ENCODE assay signal across 8 mouse cellular contexts in genomic region chr14:59598260-59598627, GRCm38 (mm10). TPM values are rescaled to one million over a fixed set of nuclear protein-coding genes. Genes with fewer than 3 reads are reported as not detected.
DNase-seq lines count a peak whose midpoint lies in the region; ATAC-seq and TF ChIP-seq lines count a peak whose summit lies in the region.

No protein-coding gene starts in this region.

- no peaks in the 10 kb centered on the region for H3K9me3 ChIP-seq in neural tube, embryonic 11.5 days (ENCODE audit: control insufficient read depth, low read length)
- H3K9me3 ChIP-seq in limb, embryonic 15.5 days, result no peaks in the 10 kb centered on the region
- no peaks in the 10 kb centered on the region for H3K9me3 ChIP-seq in stomach, embryonic 15.5 days

- H3K27ac ChIP-seq in cerebellum, adult 2 months (ENCODE audit: insufficient read depth, low read length), result 0 out of 2 replicates have a peak overlapping the region, but pooled peaks have one; percentile 22
- no peak overlapping the region for H3K27ac ChIP-seq in neural tube, embryonic 11.5 days (ENCODE audit: low read depth, low read length)
- H3K27ac ChIP-seq in limb, embryonic 15.5 days, result peak overlapping the region; percentile 47
- peak overlapping the region; percentile 59; the same call in 1 of the 2 replicates for H3K27ac ChIP-seq in stomach, embryonic 15.5 days

- no peak for TF ChIP-seq POLR2A in cerebellum, adult 2 months (IDR thresholded peaks at IDR 0.05; ENCODE audit: borderline replicate concordance, insufficient read depth, low read length)

- H3K4me1 ChIP-seq in cerebellum, adult 2 months (ENCODE audit: control insufficient read depth, insufficient read depth, low read length), result no peaks in the 10 kb centered on the region
- peaks cover 5% of the 10 kb centered on the region for H3K4me1 ChIP-seq in neural tube, embryonic 11.5 days (ENCODE audit: control insufficient read depth, insufficient read depth, low read length)
- peaks cover 11% of the 10 kb centered on the region for H3K4me1 ChIP-seq in limb, embryonic 15.5 days
- 0 out of 2 replicates have a peak, but pooled peaks cover 6% of the 10 kb centered on the region for H3K4me1 ChIP-seq in stomach, embryonic 15.5 days

- 2% methylated on average over 8 of the region's 8 CpGs for WGBS in cerebellum, adult 2 months
- 4% methylated on average over 8 of the region's 8 CpGs for WGBS in neural tube, embryonic 11.5 days
- WGBS in limb, embryonic 15.5 days, result 2% methylated on average over 8 of the region's 8 CpGs
- 4% methylated on average over 8 of the region's 8 CpGs for WGBS in stomach, embryonic 15.5 days

- no peak for TF ChIP-seq CTCF in cerebellum, adult 2 months (IDR thresholded peaks at IDR 0.05; ENCODE audit: borderline replicate concordance, insufficient read depth, low read depth, low read length)

- no peaks in the 10 kb centered on the region for H3K36me3 ChIP-seq in neural tube, embryonic 11.5 days (ENCODE audit: control insufficient read depth, insufficient read depth, low read length)
- peaks cover 6% of the 10 kb centered on the region; the same call in 1 of the 2 replicates for H3K36me3 ChIP-seq in limb, embryonic 15.5 days
- no peaks in the 10 kb centered on the region for H3K36me3 ChIP-seq in stomach, embryonic 15.5 days

- peak; percentile 38; the same call in 1 of the 2 replicates for ATAC-seq in neural tube, embryonic 11.5 days (ENCODE audit: insufficient read depth, low FRiP score, low TSS enrichment)
- peak; percentile 44; the same call in 1 of the 2 replicates for ATAC-seq in limb, embryonic 15.5 days (ENCODE audit: insufficient number of reproducible peaks, low FRiP score, low TSS enrichment, low read depth)
- ATAC-seq in stomach, embryonic 15.5 days (ENCODE audit: insufficient read depth, low FRiP score, low read depth), result peak; percentile 27; the same call in 1 of the 2 replicates

- H3K9ac ChIP-seq in neural tube, embryonic 11.5 days (ENCODE audit: low read length), result peak overlapping the region; percentile 81
- H3K9ac ChIP-seq in limb, embryonic 15.5 days, result peak overlapping the region; percentile 78
- H3K9ac ChIP-seq in stomach, embryonic 15.5 days, result peak overlapping the region; percentile 87; the same call in 1 of the 2 replicates

- DNase-seq in cerebellum, adult 2 months, result no peak
- no peak for DNase-seq in cerebellum, postnatal 4 days (ENCODE audit: low spot score in 2 of 2)
- no peak for DNase-seq in neural tube, embryonic 11.5 days (ENCODE audit: low spot score)
- DNase-seq in neural tube, embryonic 10.5 days (ENCODE audit: extremely low spot score, low spot score), result no peak
- DNase-seq in embryo, embryonic 9.5 days (ENCODE audit: extremely low spot score), result no peak
- DNase-seq in cerebellum, adult 11-12 months, result no peak

- H3K4me2 ChIP-seq in neural tube, embryonic 11.5 days (ENCODE audit: low read depth), result peak overlapping the region; percentile 66
- H3K4me2 ChIP-seq in limb, embryonic 15.5 days, result peak overlapping the region; percentile 76
- H3K4me2 ChIP-seq in stomach, embryonic 15.5 days, result peak overlapping the region; percentile 64

- H3K27me3 ChIP-seq in cerebellum, adult 2 months (ENCODE audit: control insufficient read depth, insufficient read depth, low read length), result no peaks in the 10 kb centered on the region
- H3K27me3 ChIP-seq in neural tube, embryonic 11.5 days (ENCODE audit: control insufficient read depth, insufficient read depth, low read length), result no peaks in the 10 kb centered on the region
- H3K27me3 ChIP-seq in limb, embryonic 15.5 days, result peaks cover 6% of the 10 kb centered on the region; the same call in 1 of the 2 replicates
- no peaks in the 10 kb centered on the region for H3K27me3 ChIP-seq in stomach, embryonic 15.5 days (replicated peaks)

- H3K4me3 ChIP-seq in cerebellum, adult 2 months (replicated peaks; ENCODE audit: insufficient read depth, low read depth, low read length), result peak overlapping the region; percentile 86
- peak overlapping the region; percentile 81 for H3K4me3 ChIP-seq in neural tube, embryonic 11.5 days (ENCODE audit: low read depth, low read length)
- peak overlapping the region; percentile 83 for H3K4me3 ChIP-seq in limb, embryonic 15.5 days
- H3K4me3 ChIP-seq in stomach, embryonic 15.5 days (replicated peaks), result peak overlapping the region; percentile 97

RNA-seq across cellular contexts. Expression of gene Cdadc1, which starts 0.5 kb away (rescaled TPM):
- polyA plus RNA-seq in cerebellum, adult 2 months (2012; rRNA removed), result 38.6 and 39.0 TPM in 2 replicates
- 28.7 and 35.4 TPM in 2 replicates for polyA plus RNA-seq in neural tube, embryonic 11.5 days (2014; fragmentation: Nextera tagmentation; extraction: Ambion mirVana)
- 33.6 and 34.3 TPM in 2 replicates for polyA plus RNA-seq in limb, embryonic 15.5 days (2015; fragmentation: Nextera tagmentation; extraction: Ambion mirVana)
- polyA plus RNA-seq in stomach, embryonic 15.5 days (2015; fragmentation: Nextera tagmentation; extraction: Ambion mirVana), result 31.6 and 34.1 TPM in 2 replicates

RNA-seq across cellular contexts. Expression of gene Shisa2, which starts 26.9 kb away (rescaled TPM):
- polyA plus RNA-seq in cerebellum, adult 2 months (2012; rRNA removed), result 2.6 and 3.1 TPM in 2 replicates
- 28.9 and 33.1 TPM in 2 replicates for polyA plus RNA-seq in neural tube, embryonic 11.5 days (2014; fragmentation: Nextera tagmentation; extraction: Ambion mirVana)
- polyA plus RNA-seq in limb, embryonic 15.5 days (2015; fragmentation: Nextera tagmentation; extraction: Ambion mirVana), result 24.1 and 27.6 TPM in 2 replicates
- polyA plus RNA-seq in stomach, embryonic 15.5 days (2015; fragmentation: Nextera tagmentation; extraction: Ambion mirVana), result 9.6 and 10.7 TPM in 2 replicates
